Mouse (Mus musculus) cortical plate, adult 2 months (tissue): ENCODE results near the gene Lmbr1l.

ENCODE experiments used
- CTCF ChIP-seq: fragments of 200-500 bp; IDR thresholded peaks from 2 replicates; pipeline ENCODE4 v1.5.1; 2011; ENCODE audit warnings: mild to moderate bottlenecking, control low read depth, low read length; ENCODE audit not compliant: insufficient read depth; ENCODE audit errors: extremely low read depth
- POLR2A ChIP-seq: fragments of 200-500 bp; IDR thresholded peaks from 2 replicates; pipeline ENCODE4 v1.6.1; 2011; ENCODE audit warnings: mild to moderate bottlenecking, low read length, control low read depth; ENCODE audit not compliant: insufficient read depth; ENCODE audit errors: extremely low read depth

- TF ChIP-seq CTCF = no peak
- 0 out of 2 replicates have a peak, but pooled peaks have one; percentile 12 for TF ChIP-seq POLR2A
These were observed 36.9 kb downstream of the Lmbr1l start for GRCm38 (mm10) chr15:98880978-98881655.
